Mouse (Mus musculus): ENCODE measurements around the gene Znrd1. TPM values are rescaled to one million over a fixed set of nuclear protein-coding genes. Genes with fewer than 3 reads are reported as not detected.
A peak's percentile ranks its signal among the peaks of the same experiment; 100 is the strongest.

Gene Znrd1
- total RNA-seq, 2 experiments from 2014 or later = 19.6 to 23.2 TPM

DNA sequence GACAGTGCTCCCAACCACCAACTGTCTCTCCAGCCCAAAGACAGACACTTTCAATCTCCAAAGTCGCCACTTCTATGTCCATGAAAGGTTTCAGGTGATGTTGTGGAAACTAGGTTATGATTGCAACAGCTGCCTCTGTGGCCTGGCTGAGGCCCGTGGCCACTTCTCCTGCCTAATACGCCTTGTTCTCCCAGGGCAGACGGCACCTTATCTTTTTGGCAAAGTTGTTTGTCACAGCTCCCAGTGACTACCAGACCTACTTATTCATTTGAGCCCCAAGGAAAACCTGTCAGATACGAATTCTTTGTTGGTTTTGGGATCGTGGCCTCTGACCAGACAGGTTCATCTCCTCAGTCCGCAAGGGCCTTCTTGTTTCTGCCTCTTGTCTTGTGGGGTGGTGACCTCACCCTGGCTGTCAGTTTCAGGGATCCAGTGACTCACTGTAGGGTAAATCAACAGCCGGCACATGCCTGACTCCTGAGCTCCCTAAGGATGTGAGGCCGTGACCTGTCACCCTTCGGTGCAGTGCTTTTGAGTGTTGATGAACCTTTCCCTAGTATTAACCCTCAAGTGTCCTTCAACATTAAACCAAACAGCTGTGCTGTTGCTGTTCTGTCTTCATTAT lies 30.8 kb downstream of the Znrd1 start:
- no peak for DNase-seq

DNA sequence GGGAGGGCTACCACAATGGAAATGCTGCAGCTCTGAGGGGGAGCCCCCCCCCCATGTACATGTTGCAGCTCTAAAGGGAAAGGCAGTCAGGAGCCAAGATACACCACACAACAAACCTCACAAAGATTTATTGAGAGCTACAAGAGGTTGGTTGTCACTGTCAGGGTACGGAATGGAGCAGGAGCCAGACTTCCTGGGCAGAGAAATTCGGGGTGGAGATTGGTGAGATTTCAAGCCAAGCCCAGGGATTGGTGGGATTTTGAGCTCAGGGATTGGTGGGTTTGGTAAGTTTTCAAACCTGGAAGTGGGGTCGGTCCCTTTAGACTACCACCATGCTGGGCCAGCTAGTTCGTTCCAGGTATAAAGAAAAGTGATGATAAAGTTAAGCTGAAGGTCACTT lies 34.9 kb downstream of the Znrd1 start:
- no peak for DNase-seq

GRCm38 (mm10) chr17:36922715-36923114 lies 35.6 kb downstream of the Znrd1 start:
- DNase-seq = no peak

GRCm38 (mm10) chr17:36920239-36920638 lies 38.1 kb downstream of the Znrd1 start:
- DNase-seq = no peak

DNA sequence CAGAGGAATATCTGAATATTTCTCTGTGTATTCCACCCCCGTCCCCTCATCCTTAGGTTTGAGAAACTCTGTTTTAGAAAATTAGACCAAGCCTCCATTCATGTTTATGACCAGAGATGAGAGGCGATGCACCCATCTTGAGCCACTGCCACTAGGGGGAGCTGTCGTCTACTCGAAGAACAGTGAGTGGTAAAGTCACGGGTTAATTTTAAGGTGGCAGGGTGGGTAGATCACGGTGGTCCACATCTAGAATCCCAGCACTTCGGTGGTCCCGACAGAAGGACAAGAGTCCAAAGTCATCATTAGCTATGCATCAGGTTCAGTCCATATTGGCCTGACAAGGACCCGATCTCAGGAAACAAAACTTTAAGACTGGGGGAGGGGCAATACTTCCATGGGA lies 43.3 kb downstream of the Znrd1 start:
- DNase-seq = peak; percentile 68

GRCm38 (mm10) chr17:36914108-36914507 lies 44.3 kb downstream of the Znrd1 start:
- DNase-seq = peak; percentile 81

- no peak for DNase-seq
Measured at GRCm38 (mm10) chr17:36912031-36912430, 46.3 kb downstream of the Znrd1 start.

- DNase-seq = no peak
Measured at GRCm38 (mm10) chr17:36909802-36910201, 48.6 kb downstream of the Znrd1 start.

DNA sequence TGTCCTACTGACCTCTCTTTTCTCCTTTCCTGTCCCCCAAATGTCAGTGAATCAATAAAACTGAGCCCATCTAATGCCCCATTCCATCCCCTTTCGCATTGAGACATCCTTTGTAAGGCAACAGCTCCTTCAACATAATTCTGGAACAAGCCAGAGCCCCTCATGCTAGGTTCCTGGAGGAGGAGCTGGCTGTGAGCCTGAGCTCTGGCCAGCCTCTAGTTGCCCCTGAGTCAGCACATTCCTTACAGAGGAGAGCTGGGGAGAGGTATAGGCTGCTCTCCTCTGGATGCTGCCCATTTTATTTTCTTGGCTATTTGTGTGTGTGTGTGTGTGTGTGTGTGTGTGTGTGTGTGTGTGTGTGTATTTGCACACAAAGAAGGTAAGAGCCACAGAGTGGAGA lies 50.1 kb downstream of the Znrd1 start:
- no peak for DNase-seq

Other genes with a start within 250 kb of the Znrd1 start
- not detected for gene H2-M10.5, start 185.6 kb downstream of the Znrd1 start, total RNA-seq (2021)
- not detected for gene H2-M10.6, start 146.4 kb downstream of the Znrd1 start, total RNA-seq (2021)
- gene Trim26, start 121.4 kb downstream of the Znrd1 start, total RNA-seq (2021) = 10 to 100 TPM; 15.0 to 19.2 TPM
- gene Trim15, start 91.3 kb downstream of the Znrd1 start, total RNA-seq (2021) = not detected
- gene Trim10, start 89.0 kb downstream of the Znrd1 start, total RNA-seq (2021) = 1 to 10 TPM in 1 of 2 experiments, not detected in 1; 1.7 TPM
- not detected for gene Trim40, start 68.4 kb downstream of the Znrd1 start, total RNA-seq (2021)
- not detected for gene Trim31, start 60.4 kb downstream of the Znrd1 start, total RNA-seq (2021)
- gene Rnf39, start 15.6 kb downstream of the Znrd1 start, total RNA-seq (2021) = under 1 TPM in 1 of 2 experiments, not detected in 1; 0.47 TPM
- 10 to 100 TPM; 62.6 to 63.5 TPM for gene Ppp1r11, start 6.8 kb downstream of the Znrd1 start, total RNA-seq (2021)
- gene Znrd1as, start within 50 bp of the Znrd1 start, total RNA-seq (2021) = 1 to 10 TPM; 7.5 to 9.4 TPM
- gene 2410137M14Rik, start 22.7 kb upstream of the Znrd1 start, total RNA-seq (2021) = not detected
- under 1 TPM in 1 of 2 experiments, not detected in 1; 0.18 TPM for gene H2-M5, start 31.0 kb upstream of the Znrd1 start, total RNA-seq (2021)
- gene Zfp57, start 42.6 kb upstream of the Znrd1 start, total RNA-seq (2021) = 1 to 10 TPM; 1.9 to 4.5 TPM
- not detected for gene Mog, start 64.8 kb upstream of the Znrd1 start, total RNA-seq (2021)
- gene Gabbr1, start 87.4 kb upstream of the Znrd1 start, total RNA-seq (2021) = 10 to 100 TPM; 12.8 to 20.1 TPM
- gene Olfr90, start 129.9 kb upstream of the Znrd1 start, total RNA-seq (2021) = not detected
- not detected for gene Olfr91, start 139.7 kb upstream of the Znrd1 start, total RNA-seq (2021)
- not detected for gene Olfr92, start 161.5 kb upstream of the Znrd1 start, total RNA-seq (2021)
- gene Olfr93, start 202.9 kb upstream of the Znrd1 start, total RNA-seq (2021) = not detected
- gene Ubd, start 235.3 kb upstream of the Znrd1 start, total RNA-seq (2021) = not detected
- not detected for gene Olfr94, start 242.4 kb upstream of the Znrd1 start, total RNA-seq (2021)